Mouse (Mus musculus) hindbrain, embryonic 12.5 days (tissue): ENCODE measurements around the gene Acacb. TPM values are rescaled to one million over a fixed set of nuclear protein-coding genes. Genes with fewer than 3 reads are reported as not detected.

ENCODE experiments used
- ATAC-seq: fragments of 200-750 bp; cut with Nextera tagmentation; 2 replicates; pipeline ENCODE4 v1.8.0; 2017; ENCODE audit warnings: moderate TSS enrichment; ENCODE audit not compliant: low FRiP score
- H3K27ac ChIP-seq: fragments of 300-500 bp; sonication (generic); 2 replicates; pipeline ENCODE4 v1.5.1; 2016; ENCODE audit warnings: mild to moderate bottlenecking
- H3K27me3 ChIP-seq: fragments of 300-500 bp; sonication (generic); 2 replicates; pipeline ENCODE4 v1.6.1; 2016; ENCODE audit warnings: mild to moderate bottlenecking
- H3K36me3 ChIP-seq: fragments of 300-500 bp; sonication (generic); 2 replicates; pipeline ENCODE4 v1.6.1; 2016; ENCODE audit warnings: mild to moderate bottlenecking
- H3K4me1 ChIP-seq: fragments of 300-500 bp; sonication (generic); 2 replicates; pipeline ENCODE4 v1.6.1; 2016
- H3K4me2 ChIP-seq: fragments of 300-500 bp; sonication (generic); replicated peaks from 2 replicates; pipeline ENCODE4 v1.6.1; 2016; ENCODE audit warnings: mild to moderate bottlenecking
- H3K4me3 ChIP-seq: fragments of 300-500 bp; sonication (generic); 2 replicates; pipeline ENCODE4 v1.5.1; 2016; ENCODE audit warnings: mild to moderate bottlenecking
- H3K9ac ChIP-seq: fragments of 300-500 bp; sonication (generic); 2 replicates; pipeline ENCODE4 v1.6.1; 2016; ENCODE audit warnings: mild to moderate bottlenecking, moderate library complexity
- H3K9me3 ChIP-seq: fragments of 300-500 bp; sonication (generic); replicated peaks from 2 replicates; pipeline ENCODE4 v1.6.1; 2016; ENCODE audit warnings: mild to moderate bottlenecking
- WGBS: fragments of 180-500 bp; shearing (Covaris S2); methylation state at CpG from one replicate; pipeline ENCODE4 v1.1.7; 2016; 5-methylcytosine and 5-hydroxymethylcytosine counted together
- polyA plus RNA-seq: library from polyadenylated mRNA; unstranded; fragments of >200 nt; fragmentation: Nextera tagmentation; extraction: Ambion mirVana; gene quantifications from 2 replicates; pipeline ENCODE4 v1.2.1, GENCODE M21; 2016

Gene Acacb
- polyA plus RNA-seq, 1 experiment from 2014 or later, result 2.4 TPM

- Histone ChIP-seq H3K4me3 (no peak overlapping the region), H3K27me3 (no peaks in the 10 kb centered on the region), H3K27ac (no peak overlapping the region), H3K4me1 (no peaks in the 10 kb centered on the region), H3K4me2 (no peak overlapping the region), H3K36me3 (no peaks in the 10 kb centered on the region), H3K9ac (no peak overlapping the region), H3K9me3 (no peaks in the 10 kb centered on the region)
- whole genome bisulfite sequencing, result 72% methylated on average over 2 of the region's 2 CpGs
- ATAC-seq, result no peak
Measured at GRCm38 (mm10) chr5:114187108-114187507, 40.8 kb downstream of the Acacb start.

DNA sequence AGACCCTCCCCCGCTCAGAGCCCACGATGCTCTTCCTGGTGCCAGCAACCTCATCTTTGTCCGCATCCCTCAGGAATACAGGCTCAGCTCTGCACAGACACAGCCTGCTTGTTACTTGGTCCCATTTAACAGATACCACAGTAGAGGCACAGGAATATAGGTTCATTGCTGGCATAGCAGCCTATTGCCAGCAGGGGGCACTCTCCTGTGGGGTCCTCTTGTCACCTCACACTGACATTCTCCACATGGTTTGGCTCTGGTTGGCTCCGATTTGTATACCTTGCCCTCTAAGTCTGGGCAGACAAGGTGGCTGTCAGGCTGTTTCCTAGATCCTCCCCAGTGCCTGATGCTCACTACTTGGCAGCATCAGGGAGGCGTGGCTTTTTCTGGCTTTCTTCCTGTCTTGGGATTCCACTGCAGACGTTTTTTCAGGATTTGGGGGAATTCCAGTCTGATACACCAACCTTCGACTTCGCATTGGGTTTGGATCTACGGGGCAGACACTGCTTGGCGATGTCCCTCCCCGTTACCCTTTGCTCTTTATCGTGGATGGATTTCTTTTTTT, 42.6 kb downstream of the Acacb start:
- Histone ChIP-seq H3K9me3 (no peaks in the 10 kb centered on the region), H3K9ac (no peak overlapping the region), H3K4me1 (no peaks in the 10 kb centered on the region), H3K27me3 (no peaks in the 10 kb centered on the region), H3K4me3 (no peak overlapping the region), H3K27ac (no peak overlapping the region), H3K36me3 (no peaks in the 10 kb centered on the region), H3K4me2 (no peak overlapping the region)
- 85% methylated on average over 12 of the region's 12 CpGs for WGBS
- ATAC-seq, result no peak

DNA sequence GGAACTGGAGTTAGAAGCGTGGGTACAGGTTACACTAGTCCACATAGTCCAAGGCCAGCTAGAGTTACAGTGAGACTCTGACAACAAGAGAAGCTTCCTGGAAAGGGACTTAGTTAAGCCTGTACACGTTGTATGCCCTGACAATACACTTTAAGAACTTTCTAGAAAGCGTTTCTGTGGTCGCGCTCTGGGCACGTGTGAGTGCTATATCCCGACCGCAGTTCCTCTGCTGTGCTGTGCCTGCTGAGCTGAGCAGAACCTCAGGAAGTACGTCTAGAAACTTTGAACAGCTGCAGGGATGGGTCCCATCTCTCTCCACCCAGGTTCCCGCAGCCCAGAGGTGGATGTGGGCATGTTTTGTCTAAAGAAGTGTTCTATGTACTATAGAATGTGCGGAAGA, 47.8 kb downstream of the Acacb start:
- Histone ChIP-seq H3K4me3 (no peak overlapping the region), H3K36me3 (no peaks in the 10 kb centered on the region), H3K4me1 (no peaks in the 10 kb centered on the region), H3K27me3 (no peaks in the 10 kb centered on the region), H3K27ac (no peak overlapping the region), H3K4me2 (no peak overlapping the region), H3K9ac (no peak overlapping the region), H3K9me3 (no peaks in the 10 kb centered on the region)
- no peak for ATAC-seq
- WGBS, result 85% methylated on average over 11 of the region's 11 CpGs

DNA sequence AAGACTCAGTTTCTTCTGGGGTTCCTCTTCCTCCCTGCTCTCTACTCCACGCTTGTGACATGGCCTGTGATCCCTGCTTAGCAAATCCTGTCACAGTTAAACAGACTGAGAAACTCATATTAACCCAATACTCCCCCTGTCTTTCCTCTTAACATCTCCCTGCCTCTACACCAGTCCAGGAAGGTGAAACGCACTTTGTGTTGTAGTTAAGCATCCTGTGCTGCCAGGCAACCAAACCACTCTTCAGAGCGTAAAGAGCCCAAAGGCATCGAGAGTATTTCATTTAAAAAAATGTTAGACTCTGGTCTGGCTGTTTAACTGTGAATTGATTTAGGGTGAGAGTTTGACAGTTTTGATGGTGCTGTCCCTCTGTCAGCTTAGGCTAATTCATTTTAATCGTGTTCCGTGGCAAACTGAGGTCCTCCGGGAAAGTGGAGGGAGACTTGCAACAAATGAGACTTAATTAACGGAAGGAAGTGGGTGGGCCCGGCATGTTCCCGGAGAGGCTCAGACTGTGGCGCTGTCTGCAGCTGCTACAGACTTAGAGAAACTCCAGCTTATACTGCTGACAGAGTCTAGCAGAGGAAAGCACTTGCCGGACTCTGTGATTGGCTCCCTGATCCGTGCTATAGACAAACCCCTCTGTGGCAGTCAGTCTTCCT, 52.9 kb downstream of the Acacb start:
- Histone ChIP-seq H3K4me3 (no peak overlapping the region), H3K36me3 (no peaks in the 10 kb centered on the region), H3K4me2 (peak overlapping the region; percentile 4; the same call in 1 of the 2 replicates), H3K4me1 (peaks cover 4% of the 10 kb centered on the region; the same call in 1 of the 2 replicates), H3K9ac (no peak overlapping the region), H3K27ac (no peak overlapping the region), H3K27me3 (no peaks in the 10 kb centered on the region), H3K9me3 (no peaks in the 10 kb centered on the region)
- WGBS, result 37% methylated on average over 13 of the region's 13 CpGs
- no peak for ATAC-seq

- Histone ChIP-seq H3K4me2 (no peak overlapping the region), H3K4me1 (no peaks in the 10 kb centered on the region), H3K4me3 (no peak overlapping the region), H3K36me3 (no peaks in the 10 kb centered on the region), H3K27me3 (no peaks in the 10 kb centered on the region), H3K27ac (no peak overlapping the region), H3K9ac (no peak overlapping the region), H3K9me3 (no peaks in the 10 kb centered on the region)
- ATAC-seq, result no peak
- 87% methylated on average over 2 of the region's 2 CpGs for WGBS
Measured at GRCm38 (mm10) chr5:114206158-114206557, 59.8 kb downstream of the Acacb start.

- H3K9me3 ChIP-seq, result no peaks in the 10 kb centered on the region
- no peak overlapping the region for H3K4me3 ChIP-seq
- no peaks in the 10 kb centered on the region for H3K36me3 ChIP-seq
- ATAC-seq, result no peak
- H3K4me2 ChIP-seq, result no peak overlapping the region
- WGBS, result 77% methylated on average over 10 of the region's 10 CpGs
- H3K27ac ChIP-seq, result no peak overlapping the region
- H3K9ac ChIP-seq, result no peak overlapping the region
- no peaks in the 10 kb centered on the region for H3K27me3 ChIP-seq
- no peaks in the 10 kb centered on the region for H3K4me1 ChIP-seq
Measured at GRCm38 (mm10) chr5:114213183-114213582, 66.8 kb downstream of the Acacb start.

DNA sequence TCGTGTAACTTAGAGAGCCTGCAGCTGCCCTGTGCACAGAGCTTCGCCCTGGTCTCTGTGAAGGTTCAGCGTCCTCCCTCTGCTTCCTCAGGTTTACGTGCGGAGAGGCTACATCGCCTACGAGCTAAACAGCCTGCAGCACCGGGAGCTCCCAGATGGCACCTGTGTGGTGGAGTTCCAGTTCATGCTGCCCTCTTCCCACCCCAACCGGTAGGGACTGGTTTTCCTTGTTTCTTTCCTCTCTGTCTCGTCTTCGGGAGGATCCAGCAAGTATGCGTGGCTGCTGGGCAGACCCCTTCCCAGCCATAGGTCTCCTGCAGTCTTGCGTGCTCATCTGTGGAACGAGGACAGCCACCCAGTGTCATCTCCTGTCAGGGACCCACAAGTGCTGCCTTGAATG, 72.4 kb downstream of the Acacb start:
- H3K27me3 ChIP-seq, result no peaks in the 10 kb centered on the region
- no peak overlapping the region for H3K4me2 ChIP-seq
- no peak for ATAC-seq
- H3K4me3 ChIP-seq, result no peak overlapping the region
- H3K36me3 ChIP-seq, result no peaks in the 10 kb centered on the region
- H3K4me1 ChIP-seq, result no peaks in the 10 kb centered on the region
- 87% methylated on average over 14 of the region's 14 CpGs for WGBS
- no peak overlapping the region for H3K27ac ChIP-seq
- H3K9ac ChIP-seq, result no peak overlapping the region
- H3K9me3 ChIP-seq, result no peaks in the 10 kb centered on the region

GRCm38 (mm10) chr5:114226051-114226450, 79.7 kb downstream of the Acacb start:
- H3K4me2 ChIP-seq, result no peak overlapping the region
- WGBS, result 92% methylated on average over 7 of the region's 7 CpGs

DNA sequence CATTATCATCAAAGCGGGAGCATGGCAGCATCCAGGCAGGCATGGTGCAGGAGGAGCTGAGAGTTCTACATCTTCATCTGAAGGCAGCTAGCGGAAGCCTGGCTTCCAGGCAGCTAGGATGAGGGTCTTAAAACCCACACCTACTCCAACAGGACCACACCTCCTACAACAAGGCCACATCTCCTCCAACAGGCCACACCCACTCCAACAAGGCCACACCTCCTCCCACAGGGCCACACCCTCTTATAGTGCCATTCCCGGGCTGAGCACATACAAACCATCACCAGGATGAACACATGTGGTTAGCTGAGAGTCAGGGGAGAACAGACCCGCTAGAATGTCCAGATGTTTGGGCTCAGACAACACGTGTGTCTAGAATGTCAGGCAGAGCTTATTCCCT, 82.6 kb downstream of the Acacb start:
- WGBS, result 84% methylated on average over 5 of the region's 5 CpGs
- H3K4me1 ChIP-seq, result no peaks in the 10 kb centered on the region
- peaks cover 14% of the 10 kb centered on the region for H3K9me3 ChIP-seq
- H3K4me3 ChIP-seq, result no peak overlapping the region
- 0 out of 2 replicates have a peak, but pooled peaks cover 2% of the 10 kb centered on the region for H3K36me3 ChIP-seq
- no peak overlapping the region for H3K9ac ChIP-seq
- H3K27me3 ChIP-seq, result no peaks in the 10 kb centered on the region
- no peak overlapping the region for H3K27ac ChIP-seq
- no peak for ATAC-seq
- no peak overlapping the region for H3K4me2 ChIP-seq

More at GRCm38 (mm10) chr5:114226051-114226450, 79.7 kb downstream of the Acacb start:
- H3K9me3 ChIP-seq, result peaks cover 14% of the 10 kb centered on the region
- H3K4me3 ChIP-seq, result no peak overlapping the region
- no peaks in the 10 kb centered on the region for H3K4me1 ChIP-seq
- H3K27ac ChIP-seq, result no peak overlapping the region
- H3K36me3 ChIP-seq, result 0 out of 2 replicates have a peak, but pooled peaks cover 2% of the 10 kb centered on the region
- H3K27me3 ChIP-seq, result no peaks in the 10 kb centered on the region
- H3K9ac ChIP-seq, result no peak overlapping the region
- no peak for ATAC-seq

DNA sequence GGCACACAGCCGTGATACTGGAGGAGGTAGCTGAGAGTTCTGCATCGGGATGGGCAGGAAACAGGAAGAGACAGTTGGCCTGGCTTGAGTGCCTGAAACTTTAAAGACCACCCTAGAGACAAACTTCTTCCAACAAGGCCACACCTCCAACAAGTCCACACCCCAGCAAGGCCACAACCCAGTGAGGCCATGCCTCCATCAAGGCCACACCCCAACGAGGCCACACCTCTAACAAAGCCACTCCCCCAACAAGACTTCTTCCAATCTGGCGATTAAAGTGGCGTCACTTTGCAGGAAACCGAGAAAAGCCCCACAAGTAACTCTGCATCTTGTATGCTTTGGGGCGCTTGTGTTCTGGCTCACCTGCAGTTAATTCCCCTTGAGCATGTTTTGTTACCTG, 92.6 kb downstream of the Acacb start:
- Histone ChIP-seq H3K4me2 (no peak overlapping the region), H3K27ac (no peak overlapping the region), H3K36me3 (no peaks in the 10 kb centered on the region), H3K4me1 (0 out of 2 replicates have a peak, but pooled peaks cover 3% of the 10 kb centered on the region), H3K9me3 (no peaks in the 10 kb centered on the region), H3K9ac (no peak overlapping the region), H3K4me3 (no peak overlapping the region), H3K27me3 (no peaks in the 10 kb centered on the region; the same call in 1 of the 2 replicates)
- no peak for ATAC-seq
- 34% methylated on average over 7 of the region's 7 CpGs for WGBS

- Histone ChIP-seq H3K9me3 (no peaks in the 10 kb centered on the region), H3K4me2 (no peak overlapping the region), H3K36me3 (no peaks in the 10 kb centered on the region), H3K27ac (no peak overlapping the region), H3K4me1 (0 out of 2 replicates have a peak, but pooled peaks cover 3% of the 10 kb centered on the region), H3K27me3 (no peaks in the 10 kb centered on the region; the same call in 1 of the 2 replicates), H3K9ac (no peak overlapping the region), H3K4me3 (no peak overlapping the region)
- no peak for ATAC-seq
- 46% methylated on average over 14 of the region's 14 CpGs for WGBS
Measured at GRCm38 (mm10) chr5:114239737-114240136, 93.4 kb downstream of the Acacb start.

DNA sequence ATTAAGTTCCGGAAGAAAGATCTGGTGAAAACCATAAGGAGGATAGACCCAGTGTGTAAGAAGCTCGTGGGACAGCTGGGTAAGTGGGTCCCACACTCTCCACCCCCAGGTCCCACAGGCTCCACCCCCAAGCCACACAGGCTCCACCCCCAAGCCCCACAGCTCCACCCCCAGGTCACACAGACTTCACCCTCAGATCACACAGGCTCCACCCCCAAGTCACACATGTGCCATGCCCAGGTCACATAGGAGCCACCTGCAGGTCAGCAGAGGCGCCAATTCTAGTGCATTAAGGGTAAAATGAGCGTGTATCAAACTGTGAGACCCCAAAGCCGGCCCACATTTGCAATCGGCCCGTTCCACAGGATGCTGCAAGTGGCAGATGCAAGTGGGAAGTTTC, 100.1 kb downstream of the Acacb start:
- 77% methylated on average over 7 of the region's 7 CpGs for WGBS
- peaks cover 33% of the 10 kb centered on the region for H3K27me3 ChIP-seq

GRCm38 (mm10) chr5:114248174-114248589, 101.8 kb downstream of the Acacb start:
- Histone ChIP-seq H3K36me3 (no peaks in the 10 kb centered on the region), H3K27me3 (peaks cover 46% of the 10 kb centered on the region), H3K4me2 (peak overlapping the region; percentile 38), H3K9me3 (no peaks in the 10 kb centered on the region), H3K27ac (no peak overlapping the region), H3K9ac (peak overlapping the region; percentile 47), H3K4me3 (no peak overlapping the region; the same call in 1 of the 2 replicates), H3K4me1 (peaks cover 5% of the 10 kb centered on the region; the same call in 1 of the 2 replicates)
- 17% methylated on average over 14 of the region's 14 CpGs for WGBS
- peak; percentile 69 for ATAC-seq

More for the DNA sequence above, 100.1 kb downstream of the Acacb start:
- Histone ChIP-seq H3K9ac (no peak overlapping the region), H3K4me1 (peaks cover 5% of the 10 kb centered on the region; the same call in 1 of the 2 replicates), H3K4me2 (no peak overlapping the region), H3K9me3 (no peaks in the 10 kb centered on the region), H3K36me3 (no peaks in the 10 kb centered on the region), H3K4me3 (no peak overlapping the region), H3K27ac (no peak overlapping the region)
- no peak for ATAC-seq
